Mouse (Mus musculus): ENCODE results near the gene Zfp105. TPM values are rescaled to one million over a fixed set of nuclear protein-coding genes. Genes with fewer than 3 reads are reported as not detected.

Zfp105 gene
- 4.6 TPM for polyA plus RNA-seq (2014; fragmentation: Illumina TruSeq; extraction: RNeasy Lipid Tissue Mini Kit (QIAGEN cat#74804); ENCODE audit: insufficient read depth, low read depth, low replicate concordance)

GRCm38 (mm10) chr9:122922936-122923381 lies at the start of gene Zfp105:
Zfp105 (plus strand) TSS chr9:122923072.

GRCm38 (mm10) chr9:122885385-122885784 lies 37.5 kb upstream of the Zfp105 start, which contains the start of gene Zkscan7:
Zkscan7 (plus strand) TSS chr9:122885685.

GRCm38 (mm10) chr9:122950643-122951475 lies 28.0 kb downstream of the Zfp105 start, which contains the start of the genes 1110059G10Rik and Kif15:
1110059G10Rik (minus strand) TSS chr9:122951000.
Kif15 (plus strand) TSS chr9:122951046.

Other genes starting within 250 kb of the Zfp105 start
- 0.07 TPM for gene Topaz1, start 175.7 kb upstream of the Zfp105 start, polyA plus RNA-seq (2014; fragmentation: Illumina TruSeq; extraction: RNeasy Lipid Tissue Mini Kit (QIAGEN cat#74804); ENCODE audit: insufficient read depth, low read depth, low replicate concordance)
- 5.1 TPM for gene Tcaim, start 117.5 kb upstream of the Zfp105 start, polyA plus RNA-seq (2014; fragmentation: Illumina TruSeq; extraction: RNeasy Lipid Tissue Mini Kit (QIAGEN cat#74804); ENCODE audit: insufficient read depth, low read depth, low replicate concordance)
- gene Gm35549, start 79.0 kb upstream of the Zfp105 start, polyA plus RNA-seq (2014; fragmentation: Illumina TruSeq; extraction: RNeasy Lipid Tissue Mini Kit (QIAGEN cat#74804); ENCODE audit: insufficient read depth, low read depth, low replicate concordance), result not detected
- gene Zfp445, start 57.1 kb upstream of the Zfp105 start, polyA plus RNA-seq (2014; fragmentation: Illumina TruSeq; extraction: RNeasy Lipid Tissue Mini Kit (QIAGEN cat#74804); ENCODE audit: insufficient read depth, low read depth, low replicate concordance), result 13.7 TPM
- gene Zkscan7, start 37.4 kb upstream of the Zfp105 start, polyA plus RNA-seq (2014; fragmentation: Illumina TruSeq; extraction: RNeasy Lipid Tissue Mini Kit (QIAGEN cat#74804); ENCODE audit: insufficient read depth, low read depth, low replicate concordance), result 5.1 TPM
- gene 1110059G10Rik, start 27.9 kb downstream of the Zfp105 start, polyA plus RNA-seq (2014; fragmentation: Illumina TruSeq; extraction: RNeasy Lipid Tissue Mini Kit (QIAGEN cat#74804); ENCODE audit: insufficient read depth, low read depth, low replicate concordance), result 28.8 TPM
- gene Kif15, start 28.0 kb downstream of the Zfp105 start, polyA plus RNA-seq (2014; fragmentation: Illumina TruSeq; extraction: RNeasy Lipid Tissue Mini Kit (QIAGEN cat#74804); ENCODE audit: insufficient read depth, low read depth, low replicate concordance), result 2.6 TPM
- 28.7 TPM for gene Tmem42, start 98.3 kb downstream of the Zfp105 start, polyA plus RNA-seq (2014; fragmentation: Illumina TruSeq; extraction: RNeasy Lipid Tissue Mini Kit (QIAGEN cat#74804); ENCODE audit: insufficient read depth, low read depth, low replicate concordance)
- gene Tgm4, start 111.7 kb downstream of the Zfp105 start, polyA plus RNA-seq (2014; fragmentation: Illumina TruSeq; extraction: RNeasy Lipid Tissue Mini Kit (QIAGEN cat#74804); ENCODE audit: insufficient read depth, low read depth, low replicate concordance), result 0.10 TPM
- 63.5 TPM for gene Zdhhc3, start 190.1 kb downstream of the Zfp105 start, polyA plus RNA-seq (2014; fragmentation: Illumina TruSeq; extraction: RNeasy Lipid Tissue Mini Kit (QIAGEN cat#74804); ENCODE audit: insufficient read depth, low read depth, low replicate concordance)
- 75.0 TPM for gene Exosc7, start 190.1 kb downstream of the Zfp105 start, polyA plus RNA-seq (2014; fragmentation: Illumina TruSeq; extraction: RNeasy Lipid Tissue Mini Kit (QIAGEN cat#74804); ENCODE audit: insufficient read depth, low read depth, low replicate concordance)
- 182 TPM for gene Clec3b, start 227.9 kb downstream of the Zfp105 start, polyA plus RNA-seq (2014; fragmentation: Illumina TruSeq; extraction: RNeasy Lipid Tissue Mini Kit (QIAGEN cat#74804); ENCODE audit: insufficient read depth, low read depth, low replicate concordance)